Mouse (Mus musculus): ENCODE measurements at regions not wholly inside any gene's neighbourhood (a gene's known extent, or its start where the extent isn't known, plus 50 kb on each side); places are given as distances from the start of the nearest gene placed in this dataset.

DNA sequence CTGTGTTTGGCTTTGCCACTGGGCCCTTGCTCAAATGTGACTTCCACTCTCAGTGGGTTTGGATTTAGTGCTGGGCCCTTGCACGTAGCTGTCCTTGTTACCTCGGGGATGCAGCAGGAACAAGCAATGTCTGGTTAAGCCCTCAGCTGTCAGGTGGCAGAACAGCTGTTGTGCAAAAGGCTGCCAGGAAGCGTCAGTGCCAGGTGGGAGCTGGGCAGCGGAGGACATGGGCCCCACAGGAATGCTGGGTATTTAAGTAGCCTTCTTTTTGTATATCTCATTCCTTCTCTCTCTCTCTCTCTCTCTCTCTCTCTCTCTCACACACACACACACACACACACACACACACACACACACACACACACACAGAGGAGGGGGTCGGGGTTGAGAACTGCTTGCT is 104.0 kb upstream of the Arhgap28 start:
- H3K79me2 ChIP-seq (ENCODE audit: control insufficient read depth, insufficient read depth, low read length): no peaks in the 10 kb centered on the region
- DNase-seq (ENCODE audit: extremely low read depth, low read depth, low spot score): no peak
- H3K4me1 ChIP-seq (ENCODE audit: control insufficient read depth, insufficient read depth, low read length): no peaks in the 10 kb centered on the region
- no peaks in the 10 kb centered on the region for H3K36me3 ChIP-seq (ENCODE audit: control insufficient read depth, insufficient read depth, low read length)
- H3K27ac ChIP-seq (replicated peaks; ENCODE audit: insufficient read depth, low read depth, low read length): no peak overlapping the region
- no peak overlapping the region for H3K4me3 ChIP-seq (ENCODE audit: insufficient read depth, low read depth, low read length)
- no peak overlapping the region for H3K9ac ChIP-seq (ENCODE audit: low read depth, low read length)
- 85% methylated on average over 5 of the region's 5 CpGs for WGBS
- no peaks in the 10 kb centered on the region for H3K27me3 ChIP-seq (ENCODE audit: control insufficient read depth, insufficient read depth, low read length)
- no peak for TF ChIP-seq CTCF (IDR thresholded peaks at IDR 0.05; ENCODE audit: low read depth, low read length)
- no peak for TF ChIP-seq POLR2A (IDR thresholded peaks at IDR 0.05; ENCODE audit: extremely low read depth, insufficient read depth, low read length)

DNA sequence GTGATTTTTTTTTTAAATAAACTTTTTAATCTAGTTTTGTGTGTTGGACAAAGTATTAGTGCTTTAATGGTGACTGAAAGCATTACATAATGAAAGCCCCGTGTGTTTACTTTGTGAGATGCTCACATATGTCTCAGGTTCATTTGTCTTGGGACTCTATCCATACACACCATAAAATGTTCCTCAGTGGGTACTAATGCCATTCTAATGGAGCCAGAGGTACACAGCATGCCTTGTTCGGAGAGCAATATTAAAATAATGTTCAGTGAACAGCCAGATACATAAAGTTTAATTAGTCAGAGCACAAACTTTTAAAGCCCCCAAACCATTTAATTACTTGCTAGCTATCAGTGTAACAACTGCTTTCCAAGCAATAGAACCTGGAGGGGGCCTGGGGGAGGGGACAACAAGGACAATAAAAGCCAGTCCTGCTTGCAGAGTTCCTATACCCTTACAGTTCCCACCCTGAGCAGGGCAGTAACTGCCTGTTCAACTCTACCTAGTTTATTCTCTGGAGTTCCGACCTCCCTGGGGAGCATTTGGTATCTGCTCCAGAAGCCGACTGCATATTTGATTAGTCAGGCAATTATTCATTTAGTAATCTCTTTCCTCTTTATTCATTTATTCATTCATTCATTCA is 108.0 kb upstream of the Arhgap28 start:
- no peaks in the 10 kb centered on the region for H3K4me1 ChIP-seq (ENCODE audit: control insufficient read depth, insufficient read depth, low read length)
- no peaks in the 10 kb centered on the region for H3K79me2 ChIP-seq (ENCODE audit: control insufficient read depth, insufficient read depth, low read length)
- no peak for DNase-seq (ENCODE audit: extremely low read depth, low read depth, low spot score)
- WGBS: 86% methylated on average over 4 of the region's 4 CpGs
- no peak overlapping the region for H3K9ac ChIP-seq (ENCODE audit: low read depth, low read length)
- H3K27me3 ChIP-seq (ENCODE audit: control insufficient read depth, insufficient read depth, low read length): no peaks in the 10 kb centered on the region
- H3K27ac ChIP-seq (replicated peaks; ENCODE audit: insufficient read depth, low read depth, low read length): no peak overlapping the region
- no peaks in the 10 kb centered on the region for H3K36me3 ChIP-seq (ENCODE audit: control insufficient read depth, insufficient read depth, low read length)
- H3K4me3 ChIP-seq (ENCODE audit: insufficient read depth, low read depth, low read length): no peak overlapping the region
- TF ChIP-seq CTCF (IDR thresholded peaks at IDR 0.05; ENCODE audit: low read depth, low read length): no peak
- TF ChIP-seq POLR2A (IDR thresholded peaks at IDR 0.05; ENCODE audit: extremely low read depth, insufficient read depth, low read length): no peak

DNA sequence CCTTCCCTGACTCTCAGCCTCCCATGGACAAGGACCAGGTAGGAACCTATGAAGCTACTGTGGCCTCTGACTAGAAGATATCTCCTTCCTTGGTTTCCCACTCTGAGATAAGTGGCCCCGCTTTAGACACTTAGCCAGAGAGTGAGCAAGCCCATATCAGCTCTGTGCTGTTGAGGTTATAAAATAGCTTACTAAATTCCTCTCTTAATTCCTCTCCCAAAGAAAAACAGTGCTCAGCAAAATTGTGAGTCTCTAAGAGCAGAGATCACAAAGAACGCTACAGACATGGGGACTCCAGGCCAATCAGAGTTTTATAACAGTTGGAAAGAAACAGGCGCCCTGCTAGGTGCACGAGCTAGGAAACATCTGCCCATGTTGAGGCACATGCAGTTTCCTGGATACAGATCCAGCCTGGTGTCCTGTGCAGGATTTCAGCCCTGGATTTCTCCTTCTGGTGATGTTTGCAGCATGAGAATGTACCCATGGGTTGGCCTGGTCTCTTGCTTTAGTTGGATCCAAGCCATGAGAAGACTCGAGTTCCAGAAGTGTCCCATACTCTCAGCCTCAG is 108.9 kb upstream of the Arhgap28 start:
- H3K27ac ChIP-seq (replicated peaks; ENCODE audit: insufficient read depth, low read depth, low read length): no peak overlapping the region
- no peak overlapping the region for H3K4me3 ChIP-seq (ENCODE audit: insufficient read depth, low read depth, low read length)
- WGBS: 77% methylated on average over 5 of the region's 5 CpGs

GRCm38 (mm10) chr17:68115599-68115998 is 111.7 kb upstream of the Arhgap28 start:
- Histone ChIP-seq H3K79me2 (ENCODE audit: control insufficient read depth, insufficient read depth, low read length) (no peaks in the 10 kb centered on the region), H3K36me3 (ENCODE audit: control insufficient read depth, insufficient read depth, low read length) (no peaks in the 10 kb centered on the region), H3K4me1 (ENCODE audit: control insufficient read depth, insufficient read depth, low read length) (no peaks in the 10 kb centered on the region), H3K27ac (replicated peaks; ENCODE audit: insufficient read depth, low read depth, low read length) (no peak overlapping the region), H3K9ac (ENCODE audit: low read depth, low read length) (no peak overlapping the region), H3K27me3 (ENCODE audit: control insufficient read depth, insufficient read depth, low read length) (no peaks in the 10 kb centered on the region), H3K4me3 (ENCODE audit: insufficient read depth, low read depth, low read length) (no peak overlapping the region)
- no peak for TF ChIP-seq CTCF (IDR thresholded peaks at IDR 0.05; ENCODE audit: low read depth, low read length)
- TF ChIP-seq POLR2A (IDR thresholded peaks at IDR 0.05; ENCODE audit: extremely low read depth, insufficient read depth, low read length): no peak
- no peak for DNase-seq (ENCODE audit: extremely low read depth, low read depth, low spot score)
- 48% methylated on average over 4 of the region's 4 CpGs for WGBS

More for the DNA sequence above, 108.9 kb upstream of the Arhgap28 start:
- Histone ChIP-seq H3K9ac (ENCODE audit: low read depth, low read length) (no peak overlapping the region), H3K36me3 (ENCODE audit: control insufficient read depth, insufficient read depth, low read length) (no peaks in the 10 kb centered on the region), H3K79me2 (ENCODE audit: control insufficient read depth, insufficient read depth, low read length) (no peaks in the 10 kb centered on the region), H3K4me1 (ENCODE audit: control insufficient read depth, insufficient read depth, low read length) (no peaks in the 10 kb centered on the region), H3K27me3 (ENCODE audit: control insufficient read depth, insufficient read depth, low read length) (no peaks in the 10 kb centered on the region)
- TF ChIP-seq POLR2A (IDR thresholded peaks at IDR 0.05; ENCODE audit: extremely low read depth, insufficient read depth, low read length) (no peak), CTCF (IDR thresholded peaks at IDR 0.05; ENCODE audit: low read depth, low read length) (no peak)
- DNase-seq (ENCODE audit: extremely low read depth, low read depth, low spot score): no peak

- no peaks in the 10 kb centered on the region for H3K4me1 ChIP-seq (ENCODE audit: control insufficient read depth, insufficient read depth, low read length)
- no peak overlapping the region for H3K4me3 ChIP-seq (ENCODE audit: insufficient read depth, low read depth, low read length)
- DNase-seq (ENCODE audit: extremely low read depth, low read depth, low spot score): no peak
- no peaks in the 10 kb centered on the region for H3K36me3 ChIP-seq (ENCODE audit: control insufficient read depth, insufficient read depth, low read length)
- TF ChIP-seq POLR2A (IDR thresholded peaks at IDR 0.05; ENCODE audit: extremely low read depth, insufficient read depth, low read length) (no peak), CTCF (IDR thresholded peaks at IDR 0.05; ENCODE audit: low read depth, low read length) (no peak)
- H3K27ac ChIP-seq (replicated peaks; ENCODE audit: insufficient read depth, low read depth, low read length): no peak overlapping the region
- no peak overlapping the region for H3K9ac ChIP-seq (ENCODE audit: low read depth, low read length)
- 64% methylated on average over 3 of the region's 3 CpGs for WGBS
- no peaks in the 10 kb centered on the region for H3K27me3 ChIP-seq (ENCODE audit: control insufficient read depth, insufficient read depth, low read length)
- H3K79me2 ChIP-seq (ENCODE audit: control insufficient read depth, insufficient read depth, low read length): no peaks in the 10 kb centered on the region
Observed at GRCm38 (mm10) chr17:68119055-68119698, 115.3 kb upstream of the Arhgap28 start.

DNA sequence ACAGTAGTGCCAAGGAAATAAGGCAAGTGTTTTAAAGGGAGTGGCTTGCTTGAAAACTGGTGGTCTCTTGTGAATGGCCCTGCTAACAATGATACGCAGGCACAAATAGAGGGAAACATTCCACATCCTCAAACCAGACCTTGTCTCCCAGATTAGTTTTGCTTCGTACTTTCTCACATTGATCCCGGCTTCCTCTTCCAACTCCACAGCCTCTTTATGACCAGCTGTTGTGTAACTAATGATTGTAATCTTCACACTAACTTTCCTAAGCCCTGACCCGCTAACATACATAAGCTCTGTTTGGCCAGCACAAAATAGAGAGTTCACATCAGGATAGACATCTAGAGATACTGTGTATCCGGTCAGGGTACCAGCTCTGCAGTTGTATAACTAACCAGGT is 116.3 kb upstream of the Arhgap28 start:
- H3K4me1 ChIP-seq (ENCODE audit: control insufficient read depth, insufficient read depth, low read length): no peaks in the 10 kb centered on the region
- no peaks in the 10 kb centered on the region for H3K79me2 ChIP-seq (ENCODE audit: control insufficient read depth, insufficient read depth, low read length)
- no peak for DNase-seq (ENCODE audit: extremely low read depth, low read depth, low spot score)
- 81% methylated on average over 5 of the region's 5 CpGs for WGBS
- H3K9ac ChIP-seq (ENCODE audit: low read depth, low read length): no peak overlapping the region
- no peaks in the 10 kb centered on the region for H3K27me3 ChIP-seq (ENCODE audit: control insufficient read depth, insufficient read depth, low read length)
- no peak for TF ChIP-seq CTCF (IDR thresholded peaks at IDR 0.05; ENCODE audit: low read depth, low read length)
- TF ChIP-seq POLR2A (IDR thresholded peaks at IDR 0.05; ENCODE audit: extremely low read depth, insufficient read depth, low read length): no peak
- H3K4me3 ChIP-seq (ENCODE audit: insufficient read depth, low read depth, low read length): no peak overlapping the region
- H3K36me3 ChIP-seq (ENCODE audit: control insufficient read depth, insufficient read depth, low read length): no peaks in the 10 kb centered on the region
- H3K27ac ChIP-seq (replicated peaks; ENCODE audit: insufficient read depth, low read depth, low read length): no peak overlapping the region
